Mouse (Mus musculus): ENCODE results near the gene Padi4. TPM values are rescaled to one million over a fixed set of nuclear protein-coding genes. Genes with fewer than 3 reads are reported as not detected.
A peak's percentile ranks its signal among the peaks of the same experiment; 100 is the strongest.

Gene Padi4
- polyA plus RNA-seq, 1 experiment from 2014 or later, result 0.09 TPM

- WGBS, result 67% methylated on average over 5 of the region's 5 CpGs
- Histone ChIP-seq H3K27me3 (no peaks in the 10 kb centered on the region), H3K4me3 (no peak overlapping the region), H3K9me3 (no peaks in the 10 kb centered on the region), H3K9ac (no peak overlapping the region), H3K4me2 (no peak overlapping the region), H3K4me1 (replicated peaks) (0 out of 2 replicates have a peak, but pooled peaks cover 9% of the 10 kb centered on the region), H3K36me3 (peaks cover 45% of the 10 kb centered on the region), H3K27ac (0 out of 2 replicates have a peak overlapping the region, but pooled peaks have one; percentile 55)
- ATAC-seq (ENCODE audit: low FRiP score), result 0 out of 2 replicates have a peak, but pooled peaks have one; percentile 21
Measured at GRCm38 (mm10) chr4:140723801-140724200, 50.2 kb downstream of the Padi4 start.

GRCm38 (mm10) chr4:140723192-140723591 lies 50.8 kb downstream of the Padi4 start:
- H3K4me2 ChIP-seq, result no peak overlapping the region
- H3K36me3 ChIP-seq, result peaks cover 51% of the 10 kb centered on the region
- H3K4me1 ChIP-seq (replicated peaks), result 0 out of 2 replicates have a peak, but pooled peaks cover 9% of the 10 kb centered on the region
- H3K4me3 ChIP-seq, result no peak overlapping the region
- no peaks in the 10 kb centered on the region for H3K27me3 ChIP-seq
- no peaks in the 10 kb centered on the region for H3K9me3 ChIP-seq
- H3K9ac ChIP-seq, result no peak overlapping the region
- WGBS, result 86% methylated on average over 9 of the region's 9 CpGs
- no peak overlapping the region for H3K27ac ChIP-seq
- ATAC-seq (ENCODE audit: low FRiP score), result no peak

- Histone ChIP-seq H3K4me2 (no peak overlapping the region), H3K9ac (no peak overlapping the region), H3K36me3 (peaks cover 56% of the 10 kb centered on the region), H3K27me3 (no peaks in the 10 kb centered on the region), H3K4me3 (no peak overlapping the region), H3K4me1 (replicated peaks) (0 out of 2 replicates have a peak, but pooled peaks cover 9% of the 10 kb centered on the region), H3K27ac (no peak overlapping the region), H3K9me3 (no peaks in the 10 kb centered on the region)
- 80% methylated on average over 9 of the region's 9 CpGs for WGBS
- no peak for ATAC-seq (ENCODE audit: low FRiP score)
Measured at GRCm38 (mm10) chr4:140722710-140723109, 51.3 kb downstream of the Padi4 start.

GRCm38 (mm10) chr4:140721968-140722490 lies 52.0 kb downstream of the Padi4 start:
- WGBS, result 91% methylated on average over 20 of the region's 20 CpGs
- Histone ChIP-seq H3K36me3 (peaks cover 61% of the 10 kb centered on the region), H3K27ac (no peak overlapping the region), H3K9ac (no peak overlapping the region), H3K4me3 (no peak overlapping the region), H3K27me3 (no peaks in the 10 kb centered on the region), H3K9me3 (no peaks in the 10 kb centered on the region), H3K4me1 (replicated peaks) (0 out of 2 replicates have a peak, but pooled peaks cover 9% of the 10 kb centered on the region), H3K4me2 (no peak overlapping the region)
- no peak for ATAC-seq (ENCODE audit: low FRiP score)

- Histone ChIP-seq H3K4me3 (no peak overlapping the region), H3K4me2 (no peak overlapping the region), H3K27ac (no peak overlapping the region), H3K9me3 (no peaks in the 10 kb centered on the region), H3K36me3 (peaks cover 80% of the 10 kb centered on the region), H3K9ac (no peak overlapping the region), H3K4me1 (replicated peaks) (0 out of 2 replicates have a peak, but pooled peaks cover 9% of the 10 kb centered on the region), H3K27me3 (no peaks in the 10 kb centered on the region)
- no peak for ATAC-seq (ENCODE audit: low FRiP score)
- 92% methylated on average over 5 of the region's 5 CpGs for whole genome bisulfite sequencing
Measured at GRCm38 (mm10) chr4:140720091-140720490, 53.9 kb downstream of the Padi4 start.

GRCm38 (mm10) chr4:140718436-140718835 lies 55.6 kb downstream of the Padi4 start:
- ATAC-seq (ENCODE audit: low FRiP score), result no peak

GRCm38 (mm10) chr4:140716994-140717393 lies 57.0 kb downstream of the Padi4 start:
- no peak overlapping the region for H3K4me3 ChIP-seq
- H3K36me3 ChIP-seq, result peaks cover 94% of the 10 kb centered on the region
- WGBS, result 90% methylated on average over 11 of the region's 11 CpGs
- H3K4me1 ChIP-seq (replicated peaks), result peaks cover 22% of the 10 kb centered on the region
- peak overlapping the region; percentile 19; the same call in 1 of the 2 replicates for H3K9ac ChIP-seq
- ATAC-seq (ENCODE audit: low FRiP score), result no peak
- H3K27me3 ChIP-seq, result no peaks in the 10 kb centered on the region
- no peaks in the 10 kb centered on the region for H3K9me3 ChIP-seq
- no peak overlapping the region for H3K27ac ChIP-seq
- H3K4me2 ChIP-seq, result no peak overlapping the region

More at GRCm38 (mm10) chr4:140718436-140718835, 55.6 kb downstream of the Padi4 start:
- no peaks in the 10 kb centered on the region for H3K9me3 ChIP-seq
- H3K4me1 ChIP-seq (replicated peaks), result peaks cover 12% of the 10 kb centered on the region
- H3K4me3 ChIP-seq, result no peak overlapping the region
- WGBS, result 98% methylated on average over 9 of the region's 9 CpGs
- no peak overlapping the region for H3K4me2 ChIP-seq
- H3K27me3 ChIP-seq, result no peaks in the 10 kb centered on the region
- peaks cover 92% of the 10 kb centered on the region for H3K36me3 ChIP-seq
- H3K9ac ChIP-seq, result no peak overlapping the region
- no peak overlapping the region for H3K27ac ChIP-seq

- WGBS, result 80% methylated on average over 5 of the region's 5 CpGs
- no peak for ATAC-seq (ENCODE audit: low FRiP score)
- peaks cover 93% of the 10 kb centered on the region for H3K36me3 ChIP-seq
- H3K4me3 ChIP-seq, result no peak overlapping the region
- no peak overlapping the region for H3K9ac ChIP-seq
- H3K4me1 ChIP-seq (replicated peaks), result peaks cover 22% of the 10 kb centered on the region
- no peaks in the 10 kb centered on the region for H3K27me3 ChIP-seq
- peak overlapping the region; percentile 65 for H3K27ac ChIP-seq
- H3K9me3 ChIP-seq, result no peaks in the 10 kb centered on the region
- 0 out of 2 replicates have a peak overlapping the region, but pooled peaks have one; percentile 1 for H3K4me2 ChIP-seq
Measured at GRCm38 (mm10) chr4:140714586-140714985, 59.5 kb downstream of the Padi4 start.

- peaks cover 93% of the 10 kb centered on the region for H3K36me3 ChIP-seq
- H3K4me3 ChIP-seq, result no peak overlapping the region
- no peaks in the 10 kb centered on the region for H3K9me3 ChIP-seq
- H3K27ac ChIP-seq, result peak overlapping the region; percentile 65
- no peaks in the 10 kb centered on the region for H3K27me3 ChIP-seq
- 31% methylated on average over 29 of the region's 29 CpGs for WGBS
- no peak overlapping the region for H3K4me2 ChIP-seq
- ATAC-seq (ENCODE audit: low FRiP score), result peak; percentile 84
- H3K9ac ChIP-seq, result 0 out of 2 replicates have a peak overlapping the region, but pooled peaks have one; percentile 39
- H3K4me1 ChIP-seq (replicated peaks), result peaks cover 26% of the 10 kb centered on the region
Measured at GRCm38 (mm10) chr4:140713480-140714365, 60.3 kb downstream of the Padi4 start.

GRCm38 (mm10) chr4:140711360-140711759 lies 62.7 kb downstream of the Padi4 start:
- Histone ChIP-seq H3K4me2 (no peak overlapping the region), H3K9me3 (no peaks in the 10 kb centered on the region), H3K4me3 (no peak overlapping the region), H3K36me3 (peaks cover 88% of the 10 kb centered on the region), H3K4me1 (replicated peaks) (peaks cover 48% of the 10 kb centered on the region), H3K27me3 (no peaks in the 10 kb centered on the region), H3K27ac (no peak overlapping the region), H3K9ac (no peak overlapping the region)
- ATAC-seq (ENCODE audit: low FRiP score), result no peak
- 84% methylated on average over 5 of the region's 5 CpGs for WGBS

GRCm38 (mm10) chr4:140710781-140711180 lies 63.3 kb downstream of the Padi4 start:
- Histone ChIP-seq H3K4me3 (no peak overlapping the region), H3K27me3 (no peaks in the 10 kb centered on the region), H3K4me1 (replicated peaks) (peaks cover 54% of the 10 kb centered on the region), H3K9ac (no peak overlapping the region), H3K4me2 (no peak overlapping the region), H3K27ac (no peak overlapping the region), H3K9me3 (no peaks in the 10 kb centered on the region), H3K36me3 (peaks cover 88% of the 10 kb centered on the region)
- 75% methylated on average over 10 of the region's 10 CpGs for WGBS
- no peak for ATAC-seq (ENCODE audit: low FRiP score)

- H3K27ac ChIP-seq, result no peak overlapping the region
- H3K4me3 ChIP-seq, result no peak overlapping the region
- no peaks in the 10 kb centered on the region for H3K9me3 ChIP-seq
- 0 out of 2 replicates have a peak overlapping the region, but pooled peaks have one; percentile 24 for H3K9ac ChIP-seq
- H3K4me2 ChIP-seq, result no peak overlapping the region
- WGBS, result 87% methylated on average over 10 of the region's 10 CpGs
- H3K36me3 ChIP-seq, result peaks cover 84% of the 10 kb centered on the region
- ATAC-seq (ENCODE audit: low FRiP score), result no peak
- no peaks in the 10 kb centered on the region for H3K27me3 ChIP-seq
- peaks cover 65% of the 10 kb centered on the region for H3K4me1 ChIP-seq (replicated peaks)
Measured at GRCm38 (mm10) chr4:140709617-140710016, 64.4 kb downstream of the Padi4 start.
